Mouse (Mus musculus) midbrain, embryonic 10.5 days (tissue): Measurements from ENCODE around the gene Hirip3. TPM values are rescaled to one million over a fixed set of nuclear protein-coding genes. Genes with fewer than 3 reads are reported as not detected.
"Not testable (repeated sequence)": the region's sequence is repeated elsewhere in the genome, so short reads cannot be mapped to it uniquely, and the experiment has no call there.

Source experiments
- DNase-seq: peaks from one replicate; pipeline ENCODE4 v3.0.0-alpha.2; 2017; ENCODE audit warnings: low spot score
- H3K27ac ChIP-seq: fragments of 300-500 bp; sonication (generic); replicated peaks from 2 replicates; pipeline ENCODE4 v1.5.1; 2016; ENCODE audit warnings: mild to moderate bottlenecking
- H3K27me3 ChIP-seq: fragments of 300-500 bp; sonication (generic); 2 replicates; pipeline ENCODE4 v1.6.1; 2016; ENCODE audit warnings: low read depth, mild to moderate bottlenecking; ENCODE audit not compliant: poor library complexity, severe bottlenecking
- H3K36me3 ChIP-seq: fragments of 300-500 bp; sonication (generic); 2 replicates; pipeline ENCODE4 v1.6.1; 2016; ENCODE audit warnings: mild to moderate bottlenecking, moderate library complexity
- H3K4me1 ChIP-seq: fragments of 300-500 bp; sonication (generic); 2 replicates; pipeline ENCODE4 v1.6.1; 2016
- H3K4me3 ChIP-seq: fragments of 300-500 bp; sonication (generic); 2 replicates; pipeline ENCODE4 v1.5.1; 2016; ENCODE audit warnings: mild to moderate bottlenecking, moderate library complexity
- H3K9me3 ChIP-seq: fragments of 300-500 bp; sonication (generic); replicated peaks from 2 replicates; pipeline ENCODE4 v1.6.1; 2016; ENCODE audit warnings: mild to moderate bottlenecking
- WGBS: fragments of 180-500 bp; shearing (Covaris S2); methylation state at CpG from one replicate; pipeline ENCODE4 v1.1.7; 2016; 5-methylcytosine and 5-hydroxymethylcytosine counted together
- polyA plus RNA-seq: library from polyadenylated mRNA; unstranded; fragments of >200 nt; fragmentation: Nextera tagmentation; extraction: Ambion mirVana; gene quantifications from 2 replicates; pipeline ENCODE4 v1.2.1, GENCODE M21; 2016

Gene Hirip3
- polyA plus RNA-seq, 1 experiment from 2014 or later = 50.1 TPM

GRCm38 (mm10) chr7:126888852-126889251, 27.1 kb downstream of the Hirip3 start:
- H3K36me3 ChIP-seq = peaks cover 42% of the 10 kb centered on the region
- no peak overlapping the region for H3K4me3 ChIP-seq
- H3K4me1 ChIP-seq = peaks cover 11% of the 10 kb centered on the region
- DNase-seq = no peak
- 51% methylated on average over 7 of the region's 7 CpGs for WGBS
- no peaks in the 10 kb centered on the region for H3K9me3 ChIP-seq
- H3K27me3 ChIP-seq = no peaks in the 10 kb centered on the region
- no peak overlapping the region for H3K27ac ChIP-seq

GRCm38 (mm10) chr7:126896912-126897311, 35.1 kb downstream of the Hirip3 start:
- Histone ChIP-seq H3K4me3 (no peak overlapping the region), H3K9me3 (no peaks in the 10 kb centered on the region), H3K27me3 (no peaks in the 10 kb centered on the region), H3K27ac (no peak overlapping the region), H3K36me3 (peaks cover 33% of the 10 kb centered on the region), H3K4me1 (peaks cover 22% of the 10 kb centered on the region)
- 90% methylated on average over 5 of the region's 5 CpGs for WGBS
- no peak for DNase-seq

GRCm38 (mm10) chr7:126897390-126898101, 35.8 kb downstream of the Hirip3 start:
- Histone ChIP-seq H3K4me3 (peak overlapping the region; percentile 78), H3K27ac (peak overlapping the region; percentile 90), H3K9me3 (no peaks in the 10 kb centered on the region), H3K27me3 (no peaks in the 10 kb centered on the region), H3K4me1 (peaks cover 22% of the 10 kb centered on the region), H3K36me3 (peaks cover 29% of the 10 kb centered on the region)
- 28% methylated on average over 16 of the region's 16 CpGs for WGBS
- no peak for DNase-seq

- Histone ChIP-seq H3K36me3 (peaks cover 25% of the 10 kb centered on the region), H3K9me3 (no peaks in the 10 kb centered on the region), H3K4me1 (peaks cover 22% of the 10 kb centered on the region), H3K27me3 (no peaks in the 10 kb centered on the region), H3K27ac (peak overlapping the region; percentile 90), H3K4me3 (peak overlapping the region; percentile 78)
- WGBS = 11% methylated on average over 37 of the region's 37 CpGs
- DNase-seq = peak; percentile 97
Measured at GRCm38 (mm10) chr7:126898102-126898990, 36.6 kb downstream of the Hirip3 start.

GRCm38 (mm10) chr7:126899781-126900180, 38.0 kb downstream of the Hirip3 start:
- Histone ChIP-seq H3K36me3 (peaks cover 19% of the 10 kb centered on the region), H3K4me1 (peaks cover 22% of the 10 kb centered on the region)
- H3K9me3 ChIP-seq, H3K27ac ChIP-seq, DNase-seq, H3K27me3 ChIP-seq, H3K4me3 ChIP-seq: not testable (repeated sequence)
- WGBS = 94% methylated on average over 8 of the region's 9 CpGs

- H3K27ac ChIP-seq = no peak overlapping the region
- DNase-seq = no peak
- H3K27me3 ChIP-seq = no peaks in the 10 kb centered on the region
- H3K36me3 ChIP-seq = peaks cover 15% of the 10 kb centered on the region; the same call in 1 of the 2 replicates
- no peak overlapping the region for H3K4me3 ChIP-seq
- no peaks in the 10 kb centered on the region for H3K9me3 ChIP-seq
- 81% methylated on average over 3 of the region's 3 CpGs for WGBS
- no peaks in the 10 kb centered on the region for H3K4me1 ChIP-seq
Measured at GRCm38 (mm10) chr7:126905590-126905989, 43.8 kb downstream of the Hirip3 start.

GRCm38 (mm10) chr7:126914844-126915243, 53.1 kb downstream of the Hirip3 start:
- Histone ChIP-seq H3K36me3 (peaks cover 8% of the 10 kb centered on the region; the same call in 1 of the 2 replicates), H3K4me3 (no peak overlapping the region), H3K9me3 (no peaks in the 10 kb centered on the region), H3K4me1 (no peaks in the 10 kb centered on the region), H3K27me3 (no peaks in the 10 kb centered on the region; the same call in 1 of the 2 replicates), H3K27ac (no peak overlapping the region)
- DNase-seq = no peak
- 94% methylated on average over 3 of the region's 3 CpGs for WGBS

Other genes starting within 250 kb of the Hirip3 start
- 1.6 and 3.1 TPM in 2 replicates for gene Nupr1, start 231.1 kb upstream of the Hirip3 start, polyA plus RNA-seq
- gene Sgf29, start 212.7 kb upstream of the Hirip3 start, polyA plus RNA-seq = 61.9 and 63.5 TPM in 2 replicates
- gene Sult1a1, start 185.5 kb upstream of the Hirip3 start, polyA plus RNA-seq = 0.29 TPM in 1 of 2 replicates, not detected in the other
- 186 and 216 TPM in 2 replicates for gene Bola2, start 166.6 kb upstream of the Hirip3 start, polyA plus RNA-seq
- 14.1 and 15.5 TPM in 2 replicates for gene Slx1b, start 166.2 kb upstream of the Hirip3 start, polyA plus RNA-seq
- gene Coro1a, start 154.2 kb upstream of the Hirip3 start, polyA plus RNA-seq = 42.7 and 50.1 TPM in 2 replicates
- 53.8 and 54.9 TPM in 2 replicates for gene Mapk3, start 102.4 kb upstream of the Hirip3 start, polyA plus RNA-seq
- gene Gdpd3, start 95.6 kb upstream of the Hirip3 start, polyA plus RNA-seq = 0.68 and 1.1 TPM in 2 replicates
- gene Ypel3, start 85.0 kb upstream of the Hirip3 start, polyA plus RNA-seq = 41.0 and 60.5 TPM in 2 replicates
- gene Tbx6, start 80.5 kb upstream of the Hirip3 start, polyA plus RNA-seq = 0.42 and 0.64 TPM in 2 replicates
- 376 and 407 TPM in 2 replicates for gene Ppp4c, start 69.5 kb upstream of the Hirip3 start, polyA plus RNA-seq
- gene Fam57b, start 64.3 kb upstream of the Hirip3 start, polyA plus RNA-seq = 4.1 and 7.7 TPM in 2 replicates
- gene 4930451I11Rik, start 30.3 kb upstream of the Hirip3 start, polyA plus RNA-seq = not detected in 2 replicates
- 6.6 and 8.4 TPM in 2 replicates for gene Doc2a, start 14.6 kb upstream of the Hirip3 start, polyA plus RNA-seq
- gene Ino80e, start 405 bp downstream of the Hirip3 start, polyA plus RNA-seq = 105 and 107 TPM in 2 replicates
- gene Taok2, start 22.7 kb downstream of the Hirip3 start, polyA plus RNA-seq = 53.2 and 61.1 TPM in 2 replicates
- 29.4 and 36.1 TPM in 2 replicates for gene Tmem219, start 60.9 kb downstream of the Hirip3 start, polyA plus RNA-seq
- 20.8 and 26.1 TPM in 2 replicates for gene Kctd13, start 66.9 kb downstream of the Hirip3 start, polyA plus RNA-seq
- 0.25 and 0.76 TPM in 2 replicates for gene Asphd1, start 87.6 kb downstream of the Hirip3 start, polyA plus RNA-seq
- 2.0 and 4.6 TPM in 2 replicates for gene Sez6l2, start 88.6 kb downstream of the Hirip3 start, polyA plus RNA-seq
- gene Cdipt, start 113.9 kb downstream of the Hirip3 start, polyA plus RNA-seq = 89.2 and 99.8 TPM in 2 replicates
- gene Cdiptos, start 114.1 kb downstream of the Hirip3 start, polyA plus RNA-seq = 0.51 and 1.0 TPM in 2 replicates
- gene Mvp, start 152.6 kb downstream of the Hirip3 start, polyA plus RNA-seq = 3.0 and 5.2 TPM in 2 replicates
- 0.19 and 0.25 TPM in 2 replicates for gene Pagr1b, start 154.5 kb downstream of the Hirip3 start, polyA plus RNA-seq
- gene Pagr1a, start 155.4 kb downstream of the Hirip3 start, polyA plus RNA-seq = 103 and 104 TPM in 2 replicates
- gene Gm42742, start 159.1 kb downstream of the Hirip3 start, polyA plus RNA-seq = 46.2 and 55.1 TPM in 2 replicates
- gene Prrt2, start 159.2 kb downstream of the Hirip3 start, polyA plus RNA-seq = 2.9 and 4.4 TPM in 2 replicates
- 64.6 and 66.4 TPM in 2 replicates for gene Maz, start 165.1 kb downstream of the Hirip3 start, polyA plus RNA-seq
- gene Kif22, start 180.5 kb downstream of the Hirip3 start, polyA plus RNA-seq = 210 and 222 TPM in 2 replicates
- gene Zg16, start 225.4 kb downstream of the Hirip3 start, polyA plus RNA-seq = not detected in 2 replicates
- gene AI467606, start 229.4 kb downstream of the Hirip3 start, polyA plus RNA-seq = 0.91 and 1.2 TPM in 2 replicates